ENCODE assay signal across 8 mouse cellular contexts in the genomic region with DNA sequence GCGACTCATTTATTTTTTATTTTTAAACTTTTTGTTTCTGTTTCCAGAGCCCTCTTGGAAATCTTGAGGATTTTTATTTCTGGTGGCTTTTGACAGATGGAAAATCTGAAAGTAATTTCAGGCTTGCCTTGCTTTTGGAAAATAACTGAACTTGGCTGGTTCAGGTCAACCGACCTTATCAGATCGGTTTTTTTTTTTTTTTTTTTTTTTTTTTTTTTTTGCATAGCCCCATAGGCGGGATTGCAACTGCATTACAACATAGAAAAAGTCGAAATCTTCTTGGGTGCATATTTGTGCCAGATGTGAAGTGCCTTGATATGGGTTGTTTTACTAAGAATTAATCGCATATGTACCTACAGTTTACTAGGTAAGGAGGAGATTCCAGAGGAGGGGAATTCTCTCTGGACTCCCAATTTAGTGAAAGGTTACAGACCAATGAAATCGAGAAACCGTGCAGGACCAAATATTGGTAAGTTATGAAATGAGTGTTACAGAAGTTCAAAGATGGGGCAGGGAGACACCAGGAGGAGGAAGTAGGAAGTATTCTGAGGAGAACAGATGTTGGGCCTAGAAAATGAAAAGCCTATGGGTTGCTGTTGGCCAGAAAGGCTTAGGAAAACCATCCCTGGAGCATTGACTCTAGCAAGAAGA. TPM values are rescaled to one million over a fixed set of nuclear protein-coding genes. Genes with fewer than 3 reads are reported as not detected.
A peak's percentile ranks its signal among the peaks of the same experiment; 100 is the strongest.
DNase-seq lines count a peak whose midpoint lies in the region; ATAC-seq lines count a peak whose summit lies in the region.

No protein-coding gene starts in this region.

- peak overlapping the region; percentile 92 for H3K4me3 ChIP-seq in neural tube, embryonic 11.5 days (ENCODE audit: low read depth, low read length)
- peak overlapping the region; percentile 91 for H3K4me3 ChIP-seq in embryonic facial prominence, embryonic 11.5 days (ENCODE audit: low read depth, low read length)
- H3K4me3 ChIP-seq in hindbrain, embryonic 13.5 days, result peak overlapping the region; percentile 84
- H3K4me3 ChIP-seq in midbrain, embryonic 13.5 days (replicated peaks), result peak overlapping the region; percentile 91

- 0 out of 2 replicates have a peak, but pooled peaks cover 2% of the 10 kb centered on the region for H3K4me1 ChIP-seq in neural tube, embryonic 11.5 days (ENCODE audit: control insufficient read depth, insufficient read depth, low read length)
- H3K4me1 ChIP-seq in embryonic facial prominence, embryonic 11.5 days (ENCODE audit: control insufficient read depth, insufficient read depth, low read length), result no peaks in the 10 kb centered on the region
- H3K4me1 ChIP-seq in hindbrain, embryonic 13.5 days (replicated peaks), result peaks cover 32% of the 10 kb centered on the region
- peaks cover 17% of the 10 kb centered on the region for H3K4me1 ChIP-seq in midbrain, embryonic 13.5 days (replicated peaks)

- no peaks in the 10 kb centered on the region for H3K36me3 ChIP-seq in neural tube, embryonic 11.5 days (ENCODE audit: control insufficient read depth, insufficient read depth, low read length)
- no peaks in the 10 kb centered on the region for H3K36me3 ChIP-seq in embryonic facial prominence, embryonic 11.5 days (replicated peaks; ENCODE audit: control insufficient read depth, insufficient read depth, low read depth, low read length)
- no peaks in the 10 kb centered on the region for H3K36me3 ChIP-seq in hindbrain, embryonic 13.5 days
- no peaks in the 10 kb centered on the region for H3K36me3 ChIP-seq in midbrain, embryonic 13.5 days

- peak overlapping the region; percentile 92 for H3K9ac ChIP-seq in neural tube, embryonic 11.5 days (ENCODE audit: low read length)
- H3K9ac ChIP-seq in embryonic facial prominence, embryonic 11.5 days (replicated peaks; ENCODE audit: low read length), result peak overlapping the region; percentile 83; the same call in 1 of the 2 replicates
- H3K9ac ChIP-seq in hindbrain, embryonic 13.5 days, result peak overlapping the region; percentile 98
- H3K9ac ChIP-seq in midbrain, embryonic 13.5 days (replicated peaks), result peak overlapping the region; percentile 97

- WGBS in neural tube, embryonic 11.5 days, result 24% methylated on average over 8 of the region's 8 CpGs
- WGBS in embryonic facial prominence, embryonic 11.5 days, result 19% methylated on average over 8 of the region's 8 CpGs
- 22% methylated on average over 8 of the region's 8 CpGs for WGBS in hindbrain, embryonic 13.5 days
- 25% methylated on average over 8 of the region's 8 CpGs for WGBS in midbrain, embryonic 13.5 days

- no peak for DNase-seq in neural tube, embryonic 11.5 days (ENCODE audit: low spot score)
- DNase-seq in neural tube, embryonic 10.5 days (ENCODE audit: extremely low spot score, low spot score), result no peak
- DNase-seq in embryonic facial prominence, embryonic 11.5 days (ENCODE audit: low spot score), result no peak
- DNase-seq in spleen, postnatal 14 days (ENCODE audit: low spot score in 2 of 2), result no peak
- no peak for DNase-seq in left cerebral cortex, postnatal 36 days (ENCODE audit: low spot score in 2 of 2)
- DNase-seq in ovary, postnatal 10 days (ENCODE audit: low spot score), result no peak

- intact Hi-C loops in left cerebral cortex, postnatal 36 days (cut with DNase I), result no loop called here

- no peaks in the 10 kb centered on the region for H3K27me3 ChIP-seq in neural tube, embryonic 11.5 days (ENCODE audit: control insufficient read depth, insufficient read depth, low read length)
- no peaks in the 10 kb centered on the region for H3K27me3 ChIP-seq in embryonic facial prominence, embryonic 11.5 days (ENCODE audit: control insufficient read depth, insufficient read depth, low read length)
- no peaks in the 10 kb centered on the region for H3K27me3 ChIP-seq in hindbrain, embryonic 13.5 days
- no peaks in the 10 kb centered on the region for H3K27me3 ChIP-seq in midbrain, embryonic 13.5 days

- no peak overlapping the region; the same call in 1 of the 2 replicates for H3K27ac ChIP-seq in neural tube, embryonic 11.5 days (ENCODE audit: low read depth, low read length)
- no peak overlapping the region for H3K27ac ChIP-seq in embryonic facial prominence, embryonic 11.5 days (replicated peaks; ENCODE audit: low read depth, low read length)
- H3K27ac ChIP-seq in hindbrain, embryonic 13.5 days, result peak overlapping the region; percentile 99
- peak overlapping the region; percentile 98 for H3K27ac ChIP-seq in midbrain, embryonic 13.5 days

- H3K4me2 ChIP-seq in neural tube, embryonic 11.5 days (ENCODE audit: low read depth), result peak overlapping the region; percentile 68
- H3K4me2 ChIP-seq in embryonic facial prominence, embryonic 11.5 days (ENCODE audit: low read depth, low read length), result peak overlapping the region; percentile 78
- H3K4me2 ChIP-seq in hindbrain, embryonic 13.5 days, result peak overlapping the region; percentile 60
- H3K4me2 ChIP-seq in midbrain, embryonic 13.5 days (replicated peaks), result peak overlapping the region; percentile 70

- no peak for ATAC-seq in neural tube, embryonic 11.5 days (ENCODE audit: insufficient read depth, low FRiP score, low TSS enrichment)
- no peak for ATAC-seq in embryonic facial prominence, embryonic 11.5 days (replicated peaks; ENCODE audit: insufficient number of reproducible peaks, low FRiP score, low TSS enrichment, low read depth)
- no peak for ATAC-seq in hindbrain, embryonic 13.5 days (ENCODE audit: low FRiP score)
- ATAC-seq in midbrain, embryonic 13.5 days, result no peak

- H3K9me3 ChIP-seq in neural tube, embryonic 11.5 days (ENCODE audit: control insufficient read depth, low read length), result no peaks in the 10 kb centered on the region
- H3K9me3 ChIP-seq in embryonic facial prominence, embryonic 11.5 days (replicated peaks; ENCODE audit: control insufficient read depth, low read length), result no peaks in the 10 kb centered on the region
- H3K9me3 ChIP-seq in hindbrain, embryonic 13.5 days, result no peaks in the 10 kb centered on the region
- H3K9me3 ChIP-seq in midbrain, embryonic 13.5 days, result no peaks in the 10 kb centered on the region

RNA-seq across cellular contexts. Expression of a gene that starts 1.7 kb away (rescaled TPM):
- polyA plus RNA-seq in neural tube, embryonic 11.5 days (2014; fragmentation: Nextera tagmentation; extraction: Ambion mirVana), result 63.8 and 64.8 TPM in 2 replicates
- 47.9 and 53.8 TPM in 2 replicates for polyA plus RNA-seq in embryonic facial prominence, embryonic 11.5 days (2014; fragmentation: Nextera tagmentation; extraction: Ambion mirVana)
- 112 and 118 TPM in 2 replicates for polyA plus RNA-seq in hindbrain, embryonic 13.5 days (2015; fragmentation: Nextera tagmentation; extraction: Ambion mirVana)
- 103 and 109 TPM in 2 replicates for polyA plus RNA-seq in midbrain, embryonic 13.5 days (2015; fragmentation: Nextera tagmentation; extraction: Ambion mirVana)
- 10 to 100 TPM; 83.7 to 94.6 TPM for total RNA-seq in left cerebral cortex, postnatal 36 days (2021)

Comparison
In these comparisons a context has a peak if more than half of its experiments do, and no peak if none do; other contexts are left out.
1. H3K27ac ChIP-seq: peak in hindbrain, embryonic 13.5 days (single experiment) and midbrain, embryonic 13.5 days (single experiment); none in neural tube, embryonic 11.5 days (single experiment) and embryonic facial prominence, embryonic 11.5 days (single experiment).
2. Peak in every context shown above with its lines, with median percentiles within 50 percentile points of each other: H3K4me2 ChIP-seq, H3K4me3 ChIP-seq and H3K9ac ChIP-seq.